Mouse (Mus musculus): ENCODE results near the gene Col27a1. TPM values are rescaled to one million over a fixed set of nuclear protein-coding genes. Genes with fewer than 3 reads are reported as not detected.

The Col27a1 gene
- polyA plus RNA-seq, 1 experiment from 2014 or later: 19.3 TPM

GRCm38 (mm10) chr4:63291075-63291474, 77.3 kb downstream of the Col27a1 start:
- 26% methylated on average over 7 of the region's 7 CpGs for WGBS
- Histone ChIP-seq H3K9ac (no peak overlapping the region), H3K36me3 (peaks cover 45% of the 10 kb centered on the region), H3K27me3 (no peaks in the 10 kb centered on the region), H3K4me2 (replicated peaks) (no peak overlapping the region), H3K4me3 (no peak overlapping the region), H3K9me3 (no peaks in the 10 kb centered on the region), H3K27ac (peak overlapping the region; percentile 89), H3K4me1 (peaks cover 31% of the 10 kb centered on the region)
- ATAC-seq (ENCODE audit: insufficient number of reproducible peaks, insufficient read depth, low FRiP score, low TSS enrichment): peak; percentile 88

DNA sequence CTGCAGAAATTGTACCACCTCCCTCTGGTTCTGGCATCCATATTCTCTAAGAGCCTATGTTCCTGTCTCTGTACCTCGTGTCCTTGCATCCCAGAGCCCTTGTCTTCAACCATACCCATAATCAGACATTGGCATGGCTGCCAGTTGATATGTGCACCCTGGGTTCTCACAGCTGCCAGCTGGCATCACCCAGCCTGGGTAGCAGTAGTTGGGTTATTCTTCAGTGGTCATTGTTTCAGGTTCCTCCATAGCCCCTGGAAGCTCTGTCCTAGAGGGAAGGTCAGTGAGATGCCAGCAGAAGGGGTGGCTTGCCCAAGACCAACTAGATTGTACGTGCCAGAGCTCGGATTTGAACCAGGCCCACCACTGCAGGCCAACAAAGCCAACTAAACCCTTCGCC, 77.9 kb downstream of the Col27a1 start:
- ATAC-seq (ENCODE audit: insufficient number of reproducible peaks, insufficient read depth, low FRiP score, low TSS enrichment): no peak
- H3K4me3 ChIP-seq: no peak overlapping the region
- 94% methylated on average over 4 of the region's 4 CpGs for WGBS
- H3K27me3 ChIP-seq: no peaks in the 10 kb centered on the region
- H3K4me2 ChIP-seq (replicated peaks): no peak overlapping the region
- H3K4me1 ChIP-seq: peaks cover 34% of the 10 kb centered on the region
- peaks cover 39% of the 10 kb centered on the region for H3K36me3 ChIP-seq
- no peak overlapping the region for H3K9ac ChIP-seq
- peak overlapping the region; percentile 89 for H3K27ac ChIP-seq
- no peaks in the 10 kb centered on the region for H3K9me3 ChIP-seq

- Histone ChIP-seq H3K36me3 (peaks cover 52% of the 10 kb centered on the region), H3K9ac (no peak overlapping the region), H3K4me3 (no peak overlapping the region), H3K4me2 (replicated peaks) (no peak overlapping the region), H3K4me1 (peaks cover 25% of the 10 kb centered on the region), H3K27ac (0 out of 2 replicates have a peak overlapping the region, but pooled peaks have one; percentile 12), H3K9me3 (no peaks in the 10 kb centered on the region), H3K27me3 (no peaks in the 10 kb centered on the region)
- 77% methylated on average over 1 of the region's 1 CpGs for WGBS
- ATAC-seq (ENCODE audit: insufficient number of reproducible peaks, insufficient read depth, low FRiP score, low TSS enrichment): no peak
These were observed 81.8 kb downstream of the Col27a1 start for GRCm38 (mm10) chr4:63295641-63296040.

DNA sequence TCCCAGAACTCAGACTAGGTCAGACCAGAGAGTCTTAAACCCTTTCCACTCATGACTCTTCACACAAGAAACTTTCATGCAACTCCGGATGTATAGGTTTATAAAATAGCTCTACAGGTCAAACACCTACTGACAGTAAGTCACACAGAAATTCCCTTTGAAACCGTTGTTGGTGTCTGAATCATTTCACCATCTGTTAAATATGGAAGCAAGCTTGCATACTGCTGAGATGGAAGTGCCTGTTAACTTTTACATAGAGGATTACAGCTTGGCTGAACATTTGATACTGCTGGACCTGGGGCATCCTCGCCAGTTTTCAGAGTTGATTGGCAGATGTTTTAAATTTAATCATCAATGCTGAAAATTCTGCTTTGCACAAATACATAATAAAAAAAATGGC, 82.5 kb downstream of the Col27a1 start:
- 0 out of 2 replicates have a peak overlapping the region, but pooled peaks have one; percentile 12 for H3K27ac ChIP-seq
- 36% methylated on average over 3 of the region's 3 CpGs for WGBS
- H3K4me3 ChIP-seq: no peak overlapping the region
- ATAC-seq (ENCODE audit: insufficient number of reproducible peaks, insufficient read depth, low FRiP score, low TSS enrichment): no peak
- H3K4me2 ChIP-seq (replicated peaks): no peak overlapping the region
- no peaks in the 10 kb centered on the region for H3K9me3 ChIP-seq
- H3K36me3 ChIP-seq: peaks cover 53% of the 10 kb centered on the region
- H3K9ac ChIP-seq: no peak overlapping the region
- no peaks in the 10 kb centered on the region for H3K27me3 ChIP-seq
- H3K4me1 ChIP-seq: peaks cover 18% of the 10 kb centered on the region

DNA sequence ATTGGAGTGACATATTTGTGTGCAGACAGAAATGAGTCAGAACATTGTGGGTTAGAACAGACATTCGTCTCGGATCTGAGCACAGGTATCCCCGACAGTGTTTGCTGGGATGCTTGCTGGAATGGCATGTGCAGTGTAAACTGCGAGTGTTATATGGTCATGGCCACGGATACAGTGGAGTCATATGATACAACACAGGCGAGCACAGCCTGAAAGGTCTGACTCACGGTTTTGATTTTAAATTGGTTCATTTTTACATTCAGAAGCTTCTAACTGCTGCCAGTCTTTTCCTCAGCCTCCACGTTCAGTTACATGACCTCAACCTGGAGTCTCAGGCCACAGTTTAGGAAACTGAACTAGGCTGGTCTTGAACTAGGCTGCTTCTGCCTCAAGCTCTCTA, 83.1 kb downstream of the Col27a1 start:
- H3K9ac ChIP-seq: no peak overlapping the region
- H3K4me1 ChIP-seq: peaks cover 13% of the 10 kb centered on the region
- ATAC-seq (ENCODE audit: insufficient number of reproducible peaks, insufficient read depth, low FRiP score, low TSS enrichment): no peak
- peaks cover 56% of the 10 kb centered on the region for H3K36me3 ChIP-seq
- H3K4me2 ChIP-seq (replicated peaks): no peak overlapping the region
- H3K27ac ChIP-seq: 0 out of 2 replicates have a peak overlapping the region, but pooled peaks have one; percentile 17
- no peaks in the 10 kb centered on the region for H3K27me3 ChIP-seq
- H3K4me3 ChIP-seq: no peak overlapping the region
- 60% methylated on average over 8 of the region's 8 CpGs for WGBS
- H3K9me3 ChIP-seq: no peaks in the 10 kb centered on the region

DNA sequence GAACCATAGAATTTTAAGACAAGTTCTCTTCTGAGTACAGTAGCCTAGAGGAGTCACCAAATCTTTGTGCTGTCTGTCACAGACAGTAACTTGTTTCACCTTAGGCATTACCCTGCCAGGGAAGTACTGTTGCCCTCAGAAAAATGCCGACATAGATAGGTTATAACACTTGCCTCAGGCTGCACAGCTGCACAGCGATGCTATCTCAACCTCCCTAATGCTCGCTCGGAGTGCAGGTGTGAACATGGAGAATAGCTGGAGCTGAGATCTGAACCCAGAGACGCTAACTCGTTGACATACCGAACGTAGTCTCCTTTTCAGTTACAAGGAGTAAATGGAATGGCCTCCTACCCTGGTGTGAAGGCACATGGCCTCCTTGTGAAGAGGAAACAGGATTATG, 84.4 kb downstream of the Col27a1 start:
- peaks cover 60% of the 10 kb centered on the region for H3K36me3 ChIP-seq

GRCm38 (mm10) chr4:63302641-63303040, 88.8 kb downstream of the Col27a1 start:
- H3K36me3 ChIP-seq: peaks cover 56% of the 10 kb centered on the region

More for the DNA sequence above, 84.4 kb downstream of the Col27a1 start:
- H3K27me3 ChIP-seq: no peaks in the 10 kb centered on the region
- WGBS: 92% methylated on average over 8 of the region's 8 CpGs
- peaks cover 10% of the 10 kb centered on the region for H3K4me1 ChIP-seq
- no peaks in the 10 kb centered on the region for H3K9me3 ChIP-seq
- no peak overlapping the region for H3K4me3 ChIP-seq
- no peak overlapping the region for H3K27ac ChIP-seq
- no peak overlapping the region for H3K9ac ChIP-seq
- H3K4me2 ChIP-seq (replicated peaks): no peak overlapping the region
- ATAC-seq (ENCODE audit: insufficient number of reproducible peaks, insufficient read depth, low FRiP score, low TSS enrichment): no peak

DNA sequence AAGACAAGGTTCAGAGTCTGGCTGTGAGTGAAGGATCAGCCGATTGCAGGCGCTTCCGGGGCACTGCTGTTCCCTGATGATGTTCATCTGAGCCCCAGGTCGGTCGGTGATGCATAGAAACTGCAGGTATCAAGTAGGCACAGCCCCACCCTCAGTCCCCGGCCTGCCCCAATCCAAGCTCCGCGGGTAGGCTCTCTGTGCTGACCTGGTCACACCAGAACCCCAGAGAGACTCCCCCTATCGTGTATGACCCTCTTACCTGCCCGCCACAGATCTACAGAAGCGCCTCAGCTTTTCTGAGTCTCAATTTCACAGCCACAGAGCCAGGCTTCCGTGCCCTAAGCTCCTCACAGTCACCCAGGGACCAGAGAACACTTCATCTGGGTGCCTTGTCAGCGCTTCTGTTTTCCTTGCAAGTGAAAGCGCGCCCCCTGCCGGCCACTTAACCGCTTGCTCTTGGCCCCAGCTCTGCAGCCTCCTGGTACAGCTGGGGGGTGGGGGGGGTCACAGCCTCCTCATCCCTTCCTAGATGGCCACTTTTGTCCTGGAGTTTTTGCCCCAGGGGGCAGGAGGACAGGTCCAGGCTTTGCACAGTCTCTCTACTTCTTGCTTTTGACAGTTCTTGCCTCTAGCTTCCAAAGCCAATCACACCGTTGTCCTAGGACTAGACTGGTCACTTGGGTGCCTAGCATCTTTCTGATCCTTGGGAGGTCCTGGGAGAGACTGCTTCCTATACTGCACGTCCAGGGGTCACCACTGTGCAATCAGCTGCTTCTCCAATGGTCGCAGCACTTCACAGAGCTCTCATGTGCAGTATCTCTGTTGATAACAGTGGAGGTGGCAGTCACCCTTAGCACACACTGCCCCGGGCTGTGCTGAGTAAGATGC, 93.6 kb downstream of the Col27a1 start:
- Histone ChIP-seq H3K4me3 (no peak overlapping the region), H3K4me2 (replicated peaks) (no peak overlapping the region), H3K9ac (no peak overlapping the region), H3K4me1 (no peaks in the 10 kb centered on the region), H3K36me3 (peaks cover 50% of the 10 kb centered on the region), H3K27me3 (no peaks in the 10 kb centered on the region), H3K27ac (no peak overlapping the region), H3K9me3 (no peaks in the 10 kb centered on the region)
- ATAC-seq (ENCODE audit: insufficient number of reproducible peaks, insufficient read depth, low FRiP score, low TSS enrichment): peak; percentile 44
- WGBS: 29% methylated on average over 21 of the region's 21 CpGs

More at GRCm38 (mm10) chr4:63302641-63303040, 88.8 kb downstream of the Col27a1 start:
- 68% methylated on average over 4 of the region's 4 CpGs for WGBS
- H3K4me3 ChIP-seq: no peak overlapping the region
- H3K27me3 ChIP-seq: no peaks in the 10 kb centered on the region
- H3K4me1 ChIP-seq: no peaks in the 10 kb centered on the region; the same call in 1 of the 2 replicates
- H3K27ac ChIP-seq: no peak overlapping the region
- no peak for ATAC-seq (ENCODE audit: insufficient number of reproducible peaks, insufficient read depth, low FRiP score, low TSS enrichment)
- no peaks in the 10 kb centered on the region for H3K9me3 ChIP-seq
- no peak overlapping the region for H3K9ac ChIP-seq
- no peak overlapping the region for H3K4me2 ChIP-seq (replicated peaks)

GRCm38 (mm10) chr4:63308316-63308715, 94.5 kb downstream of the Col27a1 start:
- WGBS: 76% methylated on average over 3 of the region's 3 CpGs
- Histone ChIP-seq H3K27ac (no peak overlapping the region), H3K4me2 (replicated peaks) (no peak overlapping the region), H3K9ac (no peak overlapping the region), H3K4me3 (no peak overlapping the region), H3K27me3 (no peaks in the 10 kb centered on the region), H3K9me3 (no peaks in the 10 kb centered on the region), H3K36me3 (peaks cover 46% of the 10 kb centered on the region), H3K4me1 (no peaks in the 10 kb centered on the region)
- ATAC-seq (ENCODE audit: insufficient number of reproducible peaks, insufficient read depth, low FRiP score, low TSS enrichment): no peak

- whole genome bisulfite sequencing: 60% methylated on average over 10 of the region's 10 CpGs
- H3K4me3 ChIP-seq: no peak overlapping the region
- H3K36me3 ChIP-seq: peaks cover 55% of the 10 kb centered on the region
- no peak overlapping the region for H3K27ac ChIP-seq
- no peak overlapping the region for H3K4me2 ChIP-seq (replicated peaks)
- H3K4me1 ChIP-seq: no peaks in the 10 kb centered on the region
- no peaks in the 10 kb centered on the region for H3K9me3 ChIP-seq
- no peak overlapping the region for H3K9ac ChIP-seq
- ATAC-seq (ENCODE audit: insufficient number of reproducible peaks, insufficient read depth, low FRiP score, low TSS enrichment): no peak
- H3K27me3 ChIP-seq: no peaks in the 10 kb centered on the region
These were observed 96.5 kb downstream of the Col27a1 start for GRCm38 (mm10) chr4:63310247-63310855.

GRCm38 (mm10) chr4:63311426-63311825, 97.6 kb downstream of the Col27a1 start:
- Histone ChIP-seq H3K36me3 (peaks cover 51% of the 10 kb centered on the region), H3K9me3 (no peaks in the 10 kb centered on the region), H3K9ac (no peak overlapping the region), H3K4me2 (replicated peaks) (no peak overlapping the region), H3K27me3 (no peaks in the 10 kb centered on the region), H3K4me1 (no peaks in the 10 kb centered on the region), H3K4me3 (no peak overlapping the region), H3K27ac (no peak overlapping the region)
- ATAC-seq (ENCODE audit: insufficient number of reproducible peaks, insufficient read depth, low FRiP score, low TSS enrichment): no peak
- 89% methylated on average over 7 of the region's 7 CpGs for WGBS

- Histone ChIP-seq H3K9ac (no peak overlapping the region), H3K27ac (no peak overlapping the region), H3K4me3 (no peak overlapping the region), H3K36me3 (peaks cover 62% of the 10 kb centered on the region), H3K27me3 (no peaks in the 10 kb centered on the region), H3K4me2 (replicated peaks) (no peak overlapping the region), H3K4me1 (no peaks in the 10 kb centered on the region), H3K9me3 (no peaks in the 10 kb centered on the region)
- WGBS: 75% methylated on average over 5 of the region's 5 CpGs
- no peak for ATAC-seq (ENCODE audit: insufficient number of reproducible peaks, insufficient read depth, low FRiP score, low TSS enrichment)
These were observed 100.3 kb downstream of the Col27a1 start for GRCm38 (mm10) chr4:63314063-63314462.

Data from embryonic facial prominence, embryonic 12.5 days (tissue).